Mouse (Mus musculus) lung, postnatal 4 days (tissue): ENCODE measurements around the gene Fgr.
"Not testable (repeated sequence)": the region's sequence is repeated elsewhere in the genome, so short reads cannot be mapped to it uniquely, and the experiment has no call there.

Experiments
- DNase-seq, 2 experiments: peaks; one replicate each; pipeline ENCODE4 v3.0.0; 2021

Fgr gene

GRCm38 (mm10) chr4:132973814-132974398 lies at the start of gene Fgr:
TSS of gene Fgr (plus strand) at chr4:132974095.
- peak; percentile 46 to 55 for DNase-seq

GRCm38 (mm10) chr4:132926520-132926919 lies 47.4 kb upstream of the Fgr start:
- not testable (repeated sequence) for DNase-seq

GRCm38 (mm10) chr4:132930784-132931183 lies 43.1 kb upstream of the Fgr start:
- DNase-seq = peak in 1 of 2 experiments; percentile 67

- DNase-seq = no peak
These were observed 41.0 kb upstream of the Fgr start for GRCm38 (mm10) chr4:132932752-132933404.

GRCm38 (mm10) chr4:132934639-132935038 lies 39.3 kb upstream of the Fgr start:
- no peak for DNase-seq

- DNase-seq = peak in 1 of 2 experiments; percentile 43
These were observed 35.5 kb upstream of the Fgr start for GRCm38 (mm10) chr4:132938181-132938941.

- peak; percentile 64 to 79 for DNase-seq
These were observed 34.3 kb upstream of the Fgr start for GRCm38 (mm10) chr4:132939421-132940127.

GRCm38 (mm10) chr4:132941012-132941729 lies 32.7 kb upstream of the Fgr start:
- DNase-seq = no peak

- DNase-seq = no peak
These were observed 30.8 kb upstream of the Fgr start for GRCm38 (mm10) chr4:132943088-132943487.

GRCm38 (mm10) chr4:132944106-132944505 lies 29.8 kb upstream of the Fgr start:
- no peak for DNase-seq

- DNase-seq = no peak
These were observed 29.1 kb upstream of the Fgr start for GRCm38 (mm10) chr4:132944776-132945175.

GRCm38 (mm10) chr4:132945261-132946046 lies 28.4 kb upstream of the Fgr start:
- peak; percentile 84 to 90 for DNase-seq

- peak; percentile 70 to 74 for DNase-seq
These were observed 27.6 kb upstream of the Fgr start for GRCm38 (mm10) chr4:132946047-132947001.

- DNase-seq = no peak
These were observed 23.9 kb upstream of the Fgr start for GRCm38 (mm10) chr4:132949882-132950532.

GRCm38 (mm10) chr4:132950999-132951398 lies 22.9 kb upstream of the Fgr start:
- DNase-seq = no peak

GRCm38 (mm10) chr4:132954530-132955394 lies 19.1 kb upstream of the Fgr start:
- no peak for DNase-seq

GRCm38 (mm10) chr4:132955395-132955791 lies 18.5 kb upstream of the Fgr start:
- DNase-seq = no peak

- peak; percentile 46 to 70 for DNase-seq
These were observed 14.9 kb upstream of the Fgr start for GRCm38 (mm10) chr4:132958741-132959678.
